Mouse (Mus musculus): ENCODE data around the gene Ubl3. TPM values are rescaled to one million over a fixed set of nuclear protein-coding genes. Genes with fewer than 3 reads are reported as not detected.

Gene Ubl3
- total RNA-seq, 2 experiments from 2014 or later = 140 to 141 TPM

DNA sequence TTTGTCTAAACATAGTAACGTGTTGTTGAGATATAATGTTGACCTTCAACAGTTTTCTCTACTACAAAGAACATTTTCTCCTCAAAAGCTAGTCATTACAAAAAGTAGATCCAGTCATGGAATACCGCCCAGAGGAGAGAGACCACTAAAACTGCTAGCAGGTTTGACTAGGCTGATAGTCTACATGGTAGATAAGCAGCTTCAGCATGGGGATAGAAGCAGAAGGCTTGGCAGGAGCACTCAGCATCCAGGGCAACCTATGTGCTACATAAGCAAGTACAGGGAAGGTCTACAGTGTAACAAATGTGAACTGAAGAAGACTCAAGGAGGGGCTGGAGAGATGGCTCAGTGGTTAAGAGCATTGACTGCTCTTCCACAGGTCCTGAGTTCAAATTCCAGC is 7.9 kb downstream of the Ubl3 start:
- intact Hi-C loops (cut with DNase I) = loop anchor here (5.0 kb wide), 1 partner anchor 52 kb away; no protein-coding TSS in a partner anchor
- no peak for TF ChIP-seq CTCF (IDR thresholded peaks at IDR 0.05)
- H3K27ac ChIP-seq = no peak overlapping the region
- no peak for DNase-seq
- H3K4me3 ChIP-seq = no peak overlapping the region

DNA sequence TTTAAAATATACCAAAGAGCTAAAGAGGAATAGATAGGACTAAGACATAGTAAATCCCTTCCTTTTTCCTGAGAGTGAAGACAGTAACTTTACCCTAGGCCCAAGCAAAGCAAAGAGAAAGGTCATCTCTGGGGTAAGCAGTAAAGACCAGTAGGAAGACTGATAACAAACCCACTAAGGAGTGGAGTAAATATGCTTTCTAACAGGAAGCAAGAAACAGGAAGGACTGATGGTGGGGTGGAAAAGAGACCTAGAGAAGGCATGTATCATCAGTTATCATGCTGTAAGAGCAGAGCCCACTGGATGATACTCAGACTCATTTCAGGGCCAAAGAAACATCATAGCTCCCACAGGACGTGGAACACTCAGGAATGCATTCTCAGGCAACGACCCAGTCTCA is 10.4 kb downstream of the Ubl3 start:
- Histone ChIP-seq H3K4me3 (no peak overlapping the region), H3K27ac (peak overlapping the region; percentile 51; the same call in 1 of the 2 replicates)
- no peak for TF ChIP-seq CTCF (IDR thresholded peaks at IDR 0.05)
- intact Hi-C loops (cut with DNase I) = no loop called here
- no peak for DNase-seq

- intact Hi-C loops (cut with DNase I) = no loop called here
- DNase-seq = no peak
- no peak for TF ChIP-seq CTCF (IDR thresholded peaks at IDR 0.05)
- Histone ChIP-seq H3K4me3 (no peak overlapping the region), H3K27ac (peak overlapping the region; percentile 31; the same call in 1 of the 2 replicates)
Observed at GRCm38 (mm10) chr5:148535669-148536430, 16.7 kb downstream of the Ubl3 start.

DNA sequence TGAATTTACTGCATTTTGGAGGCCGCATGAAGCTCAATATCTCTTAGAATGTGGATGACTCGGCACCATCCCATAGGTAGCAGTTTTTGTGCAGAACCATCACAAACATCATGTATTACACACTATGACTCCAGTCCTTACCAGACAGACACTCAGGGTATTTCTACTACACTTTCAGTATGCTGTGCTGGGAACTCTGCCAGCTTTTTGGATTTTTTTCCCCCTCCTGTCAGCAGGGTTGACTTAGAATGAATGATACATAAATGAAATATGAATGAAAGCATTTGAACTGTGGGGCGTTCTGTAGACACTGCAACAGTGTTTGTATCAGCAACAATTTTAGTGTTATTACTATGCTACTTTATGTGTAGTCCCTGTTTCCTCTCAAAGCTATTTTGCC is 17.9 kb downstream of the Ubl3 start:
- Histone ChIP-seq H3K27ac (0 out of 2 replicates have a peak overlapping the region, but pooled peaks have one; percentile 20), H3K4me3 (no peak overlapping the region)
- TF ChIP-seq CTCF (IDR thresholded peaks at IDR 0.05) = no peak
- no peak for DNase-seq
- intact Hi-C loops (cut with DNase I) = loop anchor here (5.0 kb wide), 1 partner anchor 42 kb away; no protein-coding TSS in a partner anchor

DNA sequence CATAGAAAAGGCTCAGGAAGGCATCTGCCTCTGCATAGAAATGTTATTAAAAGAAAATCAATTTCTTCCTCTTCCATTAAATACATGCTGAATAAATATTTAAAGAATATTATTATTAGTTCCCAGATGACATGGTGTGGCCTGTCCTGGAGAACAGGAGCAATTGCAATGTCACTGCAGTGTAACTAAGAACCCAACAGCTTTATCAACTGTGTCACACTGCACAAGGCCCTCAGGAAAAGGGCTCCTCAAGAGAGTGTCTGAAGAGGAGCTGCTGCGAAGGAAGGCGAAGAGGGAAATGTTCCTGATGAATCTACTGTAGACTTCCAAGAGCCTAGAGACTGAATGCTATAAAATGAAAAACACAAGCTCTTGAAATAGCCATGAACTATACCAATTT is 18.7 kb downstream of the Ubl3 start:
- no peak for TF ChIP-seq CTCF (IDR thresholded peaks at IDR 0.05)
- H3K27ac ChIP-seq = peak overlapping the region; percentile 2; the same call in 1 of the 2 replicates

DNA sequence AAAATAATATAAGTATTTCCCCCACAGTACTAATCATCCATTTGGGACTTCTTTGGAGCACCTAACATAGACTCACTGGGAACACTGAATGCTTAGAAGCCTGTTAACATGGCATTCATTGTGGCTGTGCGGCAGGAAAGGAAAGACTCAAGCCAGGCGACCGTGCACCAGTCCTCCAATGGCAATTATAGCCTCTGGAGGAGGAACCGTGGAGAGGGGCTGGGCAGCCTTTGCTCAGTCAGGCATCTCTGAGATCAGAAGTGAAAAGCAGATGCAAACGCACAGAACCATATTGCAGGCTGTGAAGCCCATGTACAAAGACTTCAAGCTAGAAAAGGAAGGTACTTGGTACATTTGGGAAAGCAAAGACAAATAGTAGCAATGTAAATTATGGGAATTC is 20.4 kb downstream of the Ubl3 start:
- no peak for TF ChIP-seq CTCF (IDR thresholded peaks at IDR 0.05)
- Histone ChIP-seq H3K4me3 (no peak overlapping the region), H3K27ac (peak overlapping the region; percentile 2; the same call in 1 of the 2 replicates)
- no peak for DNase-seq
- intact Hi-C loops (cut with DNase I) = loop anchor here (5.0 kb wide), 1 partner anchor 40 kb away; no protein-coding TSS in a partner anchor

More for the DNA sequence above, 18.7 kb downstream of the Ubl3 start:
- no peak for DNase-seq
- intact Hi-C loops (cut with DNase I) = loop anchor here (5.0 kb wide), 1 partner anchor 42 kb away; no protein-coding TSS in a partner anchor
- no peak overlapping the region for H3K4me3 ChIP-seq

DNA sequence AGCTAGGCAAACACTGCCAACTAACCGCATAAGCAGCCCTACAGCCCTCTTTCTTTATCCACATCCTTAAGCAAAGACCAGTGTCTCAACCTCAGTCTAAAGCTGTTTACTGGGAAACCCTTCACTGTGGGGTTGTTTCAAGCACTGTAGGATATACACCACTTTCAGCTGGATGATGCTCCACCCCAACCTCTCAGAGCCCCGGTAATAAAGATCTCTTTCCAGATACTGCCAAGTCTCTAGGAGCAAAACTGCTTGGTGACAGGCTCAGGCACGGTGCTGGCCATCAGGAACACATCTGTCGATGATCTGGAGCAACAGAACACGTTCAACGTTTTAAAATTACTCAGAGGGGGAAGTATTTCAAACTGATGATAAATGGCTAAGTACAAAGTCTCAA is 25.0 kb downstream of the Ubl3 start:
- TF ChIP-seq CTCF (IDR thresholded peaks at IDR 0.05) = no peak
- intact Hi-C loops (cut with DNase I) = no loop called here
- H3K4me3 ChIP-seq = no peak overlapping the region
- no peak for DNase-seq
- peak overlapping the region; percentile 48; the same call in 1 of the 2 replicates for H3K27ac ChIP-seq

- DNase-seq = no peak
- Histone ChIP-seq H3K27ac (peak overlapping the region; percentile 13), H3K4me3 (no peak overlapping the region)
- intact Hi-C loops (cut with DNase I) = no loop called here
- no peak for TF ChIP-seq CTCF (IDR thresholded peaks at IDR 0.05)
Observed at GRCm38 (mm10) chr5:148526631-148527030, 26.0 kb downstream of the Ubl3 start.

GRCm38 (mm10) chr5:148523202-148523971 is 29.2 kb downstream of the Ubl3 start:
- DNase-seq = no peak
- intact Hi-C loops (cut with DNase I) = no loop called here
- Histone ChIP-seq H3K27ac (no peak overlapping the region), H3K4me3 (no peak overlapping the region)
- no peak for TF ChIP-seq CTCF (IDR thresholded peaks at IDR 0.05)

- intact Hi-C loops (cut with DNase I) = no loop called here
- Histone ChIP-seq H3K4me3 (no peak overlapping the region), H3K27ac (no peak overlapping the region)
- TF ChIP-seq CTCF (IDR thresholded peaks at IDR 0.05) = no peak
- no peak for DNase-seq
Observed at GRCm38 (mm10) chr5:148522378-148522777, 30.2 kb downstream of the Ubl3 start.

DNA sequence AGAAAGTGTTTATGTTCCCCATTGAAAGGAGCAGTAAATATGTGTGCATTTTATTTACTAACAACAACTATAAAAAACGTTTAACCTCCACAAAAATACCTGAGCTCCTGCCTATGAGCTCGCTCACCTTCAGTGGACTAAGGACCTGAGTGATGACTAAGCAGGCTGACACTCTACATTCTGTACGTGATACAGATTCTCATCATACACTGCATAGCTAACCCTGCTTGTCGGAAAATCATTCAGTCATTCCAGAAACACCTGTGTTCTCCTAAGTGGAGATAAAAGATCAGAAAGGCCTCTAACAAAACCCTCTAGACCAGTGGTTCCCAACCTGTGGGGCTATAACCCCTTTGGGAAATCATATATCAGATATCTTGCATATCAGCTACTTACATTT is 35.1 kb downstream of the Ubl3 start:
- no peak for TF ChIP-seq CTCF (IDR thresholded peaks at IDR 0.05)
- no peak overlapping the region for H3K4me3 ChIP-seq
- no peak for DNase-seq

GRCm38 (mm10) chr5:148512042-148512640 is 40.4 kb downstream of the Ubl3 start:
- TF ChIP-seq CTCF (IDR thresholded peaks at IDR 0.05) = no peak
- H3K4me3 ChIP-seq = no peak overlapping the region
- DNase-seq = no peak
- intact Hi-C loops (cut with DNase I) = no loop called here
- peak overlapping the region; percentile 8; the same call in 1 of the 2 replicates for H3K27ac ChIP-seq

More for the DNA sequence above, 35.1 kb downstream of the Ubl3 start:
- H3K27ac ChIP-seq = no peak overlapping the region
- intact Hi-C loops (cut with DNase I) = no loop called here

All from gastrocnemius, adult 2 months (tissue).